Comparison of ENCODE assay signal across 13 mouse cellular contexts in the genomic region with DNA sequence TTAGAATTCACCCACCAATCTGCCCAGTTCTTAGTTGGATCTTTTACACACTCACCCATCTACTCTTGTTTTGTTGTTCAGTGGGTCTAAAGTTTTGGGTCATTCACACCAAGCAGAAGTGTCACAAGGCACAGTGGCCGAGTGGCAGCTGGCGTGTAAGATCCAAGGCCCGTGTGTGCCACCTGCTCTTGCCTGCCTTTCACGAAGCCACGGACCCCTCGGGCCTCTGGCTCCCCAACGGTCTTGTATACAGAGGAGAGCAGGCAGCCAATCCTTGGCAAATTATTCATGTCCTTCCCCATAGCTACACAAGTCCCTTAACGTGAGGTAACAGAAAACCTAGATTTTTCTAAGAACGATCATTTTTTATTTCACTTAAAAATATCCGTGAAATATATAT. TPM values are rescaled to one million over a fixed set of nuclear protein-coding genes. Genes with fewer than 3 reads are reported as not detected.
DNase-seq lines count a peak whose midpoint lies in the region; ATAC-seq and TF ChIP-seq lines count a peak whose summit lies in the region.
"Had no signal": no experiment of that assay in that cellular context is flagged by ENCODE, and none has a peak within 500 bp of the region (broad histone marks: within the 10 kb centered on the region; RNA-seq: fewer than 3 reads in every experiment).

No protein-coding gene starts in this region.

- peaks cover 55% of the 10 kb centered on the region for H3K4me1 ChIP-seq in neural tube, embryonic 12.5 days
- H3K4me1 ChIP-seq in neural tube, embryonic 15.5 days = peaks cover 45% of the 10 kb centered on the region
- peaks cover 55% of the 10 kb centered on the region for H3K4me1 ChIP-seq in neural tube, embryonic 13.5 days (replicated peaks)
- peaks cover 15% of the 10 kb centered on the region for H3K4me1 ChIP-seq in intestine, postnatal 0 days (replicated peaks; ENCODE audit: control insufficient read depth, insufficient read depth, low read length)

- H3K9me3 ChIP-seq in neural tube, embryonic 12.5 days = no peaks in the 10 kb centered on the region
- H3K9me3 ChIP-seq in neural tube, embryonic 15.5 days (replicated peaks) = no peaks in the 10 kb centered on the region
- no peaks in the 10 kb centered on the region for H3K9me3 ChIP-seq in neural tube, embryonic 13.5 days
- no peaks in the 10 kb centered on the region for H3K9me3 ChIP-seq in intestine, postnatal 0 days (ENCODE audit: control insufficient read depth)
- H3K9me3 ChIP-seq: embryonic facial prominence, embryonic 13.5 days had no signal

- no peaks in the 10 kb centered on the region for H3K27me3 ChIP-seq in neural tube, embryonic 12.5 days (replicated peaks)
- H3K27me3 ChIP-seq in neural tube, embryonic 15.5 days (replicated peaks) = no peaks in the 10 kb centered on the region
- H3K27me3 ChIP-seq in neural tube, embryonic 13.5 days = no peaks in the 10 kb centered on the region
- H3K27me3 ChIP-seq in intestine, postnatal 0 days (replicated peaks; ENCODE audit: control insufficient read depth, insufficient read depth, low read length) = no peaks in the 10 kb centered on the region
- H3K27me3 ChIP-seq: embryonic facial prominence, embryonic 13.5 days had no signal

- 47% methylated on average over 10 of the region's 10 CpGs for WGBS in neural tube, embryonic 12.5 days
- WGBS in neural tube, embryonic 15.5 days = 35% methylated on average over 10 of the region's 10 CpGs
- 43% methylated on average over 10 of the region's 10 CpGs for WGBS in neural tube, embryonic 13.5 days
- WGBS in intestine, postnatal 0 days = 82% methylated on average over 10 of the region's 10 CpGs

- no peak overlapping the region for H3K4me2 ChIP-seq in neural tube, embryonic 12.5 days (replicated peaks)
- H3K4me2 ChIP-seq in neural tube, embryonic 15.5 days = no peak overlapping the region
- H3K4me2 ChIP-seq in neural tube, embryonic 13.5 days = no peak overlapping the region
- H3K4me2 ChIP-seq in intestine, postnatal 0 days (replicated peaks; ENCODE audit: low read depth) = no peak overlapping the region
- H3K4me2 ChIP-seq: embryonic facial prominence, embryonic 13.5 days; lung, embryonic 14.5 days had no signal

- peak; percentile 13 for DNase-seq in cerebellum, adult 11-12 months
- DNase-seq in cerebellum, postnatal 14 days = no peak
- peak; percentile 10 for DNase-seq in heart, postnatal 4 days
- no peak for DNase-seq in heart, adult 18-20 months
- DNase-seq: lung, embryonic 14.5 days; lung, postnatal 4 days had no signal

- no peaks in the 10 kb centered on the region for H3K36me3 ChIP-seq in neural tube, embryonic 12.5 days
- H3K36me3 ChIP-seq in neural tube, embryonic 15.5 days = no peaks in the 10 kb centered on the region
- H3K36me3 ChIP-seq in neural tube, embryonic 13.5 days = no peaks in the 10 kb centered on the region
- peaks cover 6% of the 10 kb centered on the region; the same call in 1 of the 2 replicates for H3K36me3 ChIP-seq in intestine, postnatal 0 days (ENCODE audit: control insufficient read depth, insufficient read depth)
- H3K36me3 ChIP-seq: embryonic facial prominence, embryonic 13.5 days had no signal

- no peak overlapping the region for H3K27ac ChIP-seq in neural tube, embryonic 12.5 days
- H3K27ac ChIP-seq in neural tube, embryonic 15.5 days (replicated peaks) = no peak overlapping the region
- peak overlapping the region; percentile 52; the same call in 1 of the 2 replicates for H3K27ac ChIP-seq in neural tube, embryonic 13.5 days (replicated peaks)
- no peak overlapping the region for H3K27ac ChIP-seq in intestine, postnatal 0 days (ENCODE audit: low read depth, low read length)
- H3K27ac ChIP-seq: embryonic facial prominence, embryonic 13.5 days had no signal

- no peak for TF ChIP-seq CTCF in intestine, postnatal 0 days (IDR thresholded peaks at IDR 0.05; ENCODE audit: low read depth)

- H3K9ac ChIP-seq in neural tube, embryonic 12.5 days = no peak overlapping the region
- H3K9ac ChIP-seq in neural tube, embryonic 15.5 days (replicated peaks) = no peak overlapping the region
- H3K9ac ChIP-seq in neural tube, embryonic 13.5 days = no peak overlapping the region
- no peak overlapping the region for H3K9ac ChIP-seq in intestine, postnatal 0 days (ENCODE audit: low read depth, low read length)
- H3K9ac ChIP-seq: embryonic facial prominence, embryonic 13.5 days; lung, embryonic 14.5 days had no signal

- 0 out of 2 replicates have a peak, but pooled peaks have one; percentile 23 for ATAC-seq in neural tube, embryonic 12.5 days (ENCODE audit: low FRiP score, low read depth)
- no peak for ATAC-seq in neural tube, embryonic 15.5 days (ENCODE audit: low FRiP score)
- ATAC-seq in neural tube, embryonic 13.5 days (ENCODE audit: low read depth) = no peak
- ATAC-seq in intestine, postnatal 0 days = no peak
- ATAC-seq: CD4-positive, CD25-positive, alpha-beta regulatory T cell, adult 4 months; inflammation-experienced regulatory T-cells, adult 6 months had no signal

- no peak overlapping the region for H3K4me3 ChIP-seq in neural tube, embryonic 12.5 days
- H3K4me3 ChIP-seq in neural tube, embryonic 15.5 days (replicated peaks) = no peak overlapping the region
- H3K4me3 ChIP-seq in neural tube, embryonic 13.5 days = no peak overlapping the region
- H3K4me3 ChIP-seq in intestine, postnatal 0 days (ENCODE audit: low read depth, low read length) = no peak overlapping the region
- H3K4me3 ChIP-seq: embryonic facial prominence, embryonic 13.5 days had no signal

RNA-seq across cellular contexts. Expression of a gene that starts 7.2 kb away (rescaled TPM):
- total RNA-seq in heart, postnatal 4 days (2021) = 100 to 1,000 TPM; 288 to 301 TPM
- total RNA-seq in heart, adult 18-20 months (2021) = 100 to 1,000 TPM; 294 to 298 TPM
- polyA plus RNA-seq in neural tube, embryonic 12.5 days (2016; fragmentation: Nextera tagmentation; extraction: Ambion mirVana) = 40.7 and 41.7 TPM in 2 replicates
- 50.9 and 52.9 TPM in 2 replicates for polyA plus RNA-seq in neural tube, embryonic 15.5 days (2015; fragmentation: Nextera tagmentation; extraction: Ambion mirVana)
- polyA plus RNA-seq in neural tube, embryonic 13.5 days (2015; fragmentation: Nextera tagmentation; extraction: Ambion mirVana) = 43.4 and 44.3 TPM in 2 replicates
- polyA plus RNA-seq in intestine, postnatal 0 days (2015; fragmentation: Nextera tagmentation; extraction: Ambion mirVana) = 16.3 and 17.2 TPM in 2 replicates

RNA-seq across cellular contexts. Expression of a gene that starts 27.5 kb away (rescaled TPM):
- total RNA-seq in heart, postnatal 4 days (2021) = 1 to 10 TPM; 2.5 to 2.7 TPM
- total RNA-seq in heart, adult 18-20 months (2021) = under 1 TPM; 0.22 to 0.46 TPM
- polyA plus RNA-seq in neural tube, embryonic 12.5 days (2016; fragmentation: Nextera tagmentation; extraction: Ambion mirVana) = 143 and 144 TPM in 2 replicates
- 62.5 and 71.2 TPM in 2 replicates for polyA plus RNA-seq in neural tube, embryonic 15.5 days (2015; fragmentation: Nextera tagmentation; extraction: Ambion mirVana)
- polyA plus RNA-seq in neural tube, embryonic 13.5 days (2015; fragmentation: Nextera tagmentation; extraction: Ambion mirVana) = 115 and 160 TPM in 2 replicates
- polyA plus RNA-seq in intestine, postnatal 0 days (2015; fragmentation: Nextera tagmentation; extraction: Ambion mirVana) = 108 and 111 TPM in 2 replicates

Comparison
In these comparisons a context has a peak if more than half of its experiments do, and no peak if none do; other contexts are left out.
1. DNase-seq: peak in cerebellum, adult 11-12 months (single experiment) and heart, postnatal 4 days (single experiment); none in cerebellum, postnatal 14 days (0 of 2) and heart, adult 18-20 months (0 of 2).